Mouse (Mus musculus) cerebellum, postnatal 25 days (tissue): ENCODE results near the gene Smo.

ENCODE experiments used
- DNase-seq, 2 experiments: peaks; one replicate each; pipeline ENCODE4 v3.0.0; 2021; ENCODE audit warnings: mixed read lengths in 2 of 2

Smo gene

DNA sequence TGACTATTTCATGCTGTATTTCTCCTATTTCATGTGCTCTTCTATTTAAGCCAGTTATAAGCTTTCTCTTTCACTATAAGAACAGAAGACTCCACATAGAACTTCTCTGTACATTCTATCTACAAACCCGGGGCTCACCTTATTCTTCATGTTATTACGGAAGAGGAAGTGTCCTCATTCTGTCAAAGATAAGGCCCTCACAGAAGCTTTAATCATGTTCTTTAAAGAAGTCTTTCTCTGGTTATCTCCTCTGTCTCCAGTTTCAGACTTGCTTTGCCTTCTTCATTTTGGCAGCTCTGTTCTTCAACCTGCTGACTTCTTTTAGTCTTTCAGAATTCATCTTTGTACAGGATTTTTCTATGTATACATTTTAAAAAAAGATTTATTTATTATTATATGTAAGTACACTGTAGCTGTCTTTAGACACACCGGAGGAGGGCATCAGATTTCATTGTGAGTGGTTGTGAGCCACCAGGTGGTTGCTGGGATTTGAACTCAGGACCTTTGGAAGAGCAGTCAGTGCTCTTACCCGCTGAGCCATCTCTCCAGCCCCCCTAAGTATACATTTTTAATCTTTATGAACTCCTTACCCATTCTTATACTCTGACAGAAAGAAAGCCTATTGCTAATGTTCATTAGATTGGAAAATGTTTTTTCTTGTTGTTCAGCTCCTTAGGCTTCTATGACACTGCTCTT is 41.4 kb downstream of the Smo start:
- no peak for DNase-seq

DNA sequence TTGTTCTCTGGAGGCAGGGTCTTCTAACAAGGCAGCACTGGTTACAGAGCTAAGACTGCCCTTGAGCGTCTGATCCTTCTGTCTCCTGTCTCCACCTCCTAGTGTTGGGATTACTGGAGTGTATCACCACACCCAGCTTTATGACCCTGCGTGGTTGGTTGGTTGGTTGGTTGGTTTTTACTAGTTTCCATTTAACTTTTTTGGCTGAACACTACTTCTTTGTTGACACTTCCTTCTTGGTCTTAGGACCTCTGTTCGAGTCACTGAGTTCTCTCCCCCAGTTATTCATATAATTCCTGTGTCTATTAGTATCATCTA is 41.9 kb downstream of the Smo start:
- DNase-seq = no peak

GRCm38 (mm10) chr6:29780082-29780481 is 44.8 kb downstream of the Smo start:
- no peak for DNase-seq

- DNase-seq = no peak
Measured at GRCm38 (mm10) chr6:29780571-29780970, 45.3 kb downstream of the Smo start.

DNA sequence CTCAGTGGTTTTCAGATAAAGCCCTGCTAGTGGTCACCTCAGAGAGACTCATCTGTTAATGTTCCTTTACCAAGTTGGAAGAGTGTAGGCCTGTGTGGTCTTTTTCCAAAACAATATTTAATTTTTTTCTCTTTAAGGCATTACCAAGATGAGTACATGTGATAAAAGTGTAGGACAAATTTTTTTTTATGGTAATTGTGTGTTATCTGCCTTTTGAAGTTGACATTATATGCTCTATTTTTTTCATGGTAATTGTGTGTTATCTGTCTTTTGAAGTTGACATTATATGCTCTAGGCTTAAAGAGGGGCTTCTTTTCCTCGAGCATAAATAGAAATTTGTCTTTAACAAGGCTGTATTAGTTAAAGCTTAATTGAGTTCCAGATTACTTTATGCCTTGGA is 46.9 kb downstream of the Smo start:
- DNase-seq = no peak

DNA sequence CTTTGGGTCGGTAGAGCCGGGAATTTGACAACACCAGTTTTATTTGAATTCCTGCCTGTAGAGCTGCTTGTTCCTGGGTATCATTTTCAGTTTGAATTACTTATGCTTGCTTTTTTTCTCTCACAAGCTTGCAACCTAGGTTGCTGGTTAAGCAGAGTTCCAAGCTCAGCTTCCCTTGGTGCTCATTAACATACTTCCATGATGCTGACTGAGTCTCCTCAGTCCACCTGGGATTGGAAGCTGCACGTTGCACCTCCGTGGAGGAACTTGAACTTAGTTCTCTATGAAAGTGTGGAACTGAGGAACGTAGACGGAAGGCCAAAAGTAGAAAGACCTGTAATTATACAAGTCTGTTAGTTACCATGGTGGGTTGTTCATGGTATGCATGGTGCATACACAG is 48.7 kb downstream of the Smo start:
- no peak for DNase-seq

- no peak for DNase-seq
Measured at GRCm38 (mm10) chr6:29784413-29785021, 49.2 kb downstream of the Smo start.

DNA sequence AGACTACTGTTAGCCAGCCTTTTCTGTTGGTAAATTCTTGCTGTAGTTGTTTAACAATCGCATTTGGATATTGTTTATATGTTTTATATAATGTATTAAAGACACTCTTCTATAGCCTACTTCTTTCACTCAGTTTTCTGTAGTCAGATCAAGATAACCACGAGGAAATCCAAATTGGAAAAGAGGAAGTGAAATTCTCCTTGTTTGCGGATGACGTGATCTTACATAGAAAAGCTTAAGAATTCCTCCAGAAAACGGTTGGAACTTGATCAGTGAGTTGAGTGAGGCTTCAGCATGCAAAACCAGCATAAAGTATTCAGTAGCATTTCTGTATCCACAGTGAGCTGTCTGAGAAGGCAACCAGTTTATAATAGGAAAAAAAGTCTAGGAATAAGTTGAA is 50.5 kb downstream of the Smo start:
- no peak for DNase-seq

DNA sequence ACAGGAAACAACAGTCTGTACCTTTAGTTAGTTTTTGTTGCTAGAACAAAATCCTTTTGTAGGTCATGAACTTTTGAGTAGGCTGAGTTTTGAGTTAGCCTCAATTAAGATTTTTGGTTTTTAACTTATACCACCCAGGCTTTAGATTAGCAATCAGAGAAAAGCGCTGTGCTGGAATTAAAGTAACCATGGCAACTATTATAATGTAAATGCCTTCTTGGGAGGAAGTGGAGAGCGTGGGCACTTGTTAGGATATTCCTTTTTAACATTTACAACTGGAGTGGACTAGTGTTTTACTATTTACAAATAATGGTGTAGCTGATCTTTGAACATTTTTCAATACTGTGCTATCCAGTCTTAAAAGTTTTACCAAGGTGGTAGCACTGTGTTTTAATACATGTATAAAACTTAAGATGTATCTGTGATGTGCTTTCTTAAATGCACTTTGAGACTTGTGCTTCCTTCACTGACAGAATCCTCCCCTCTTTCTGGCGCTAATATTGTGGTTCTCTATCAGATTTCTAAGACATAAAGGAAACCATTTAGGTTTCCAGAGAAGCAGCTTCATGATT is 53.6 kb downstream of the Smo start:
- no peak for DNase-seq

GRCm38 (mm10) chr6:29790014-29790698 is 54.9 kb downstream of the Smo start:
- DNase-seq = no peak

GRCm38 (mm10) chr6:29793520-29793919 is 58.2 kb downstream of the Smo start:
- no peak for DNase-seq

GRCm38 (mm10) chr6:29794582-29794981 is 59.3 kb downstream of the Smo start:
- no peak for DNase-seq

GRCm38 (mm10) chr6:29802979-29803378 is 67.7 kb downstream of the Smo start:
- no peak for DNase-seq

GRCm38 (mm10) chr6:29804006-29804405 is 68.7 kb downstream of the Smo start:
- no peak for DNase-seq

DNA sequence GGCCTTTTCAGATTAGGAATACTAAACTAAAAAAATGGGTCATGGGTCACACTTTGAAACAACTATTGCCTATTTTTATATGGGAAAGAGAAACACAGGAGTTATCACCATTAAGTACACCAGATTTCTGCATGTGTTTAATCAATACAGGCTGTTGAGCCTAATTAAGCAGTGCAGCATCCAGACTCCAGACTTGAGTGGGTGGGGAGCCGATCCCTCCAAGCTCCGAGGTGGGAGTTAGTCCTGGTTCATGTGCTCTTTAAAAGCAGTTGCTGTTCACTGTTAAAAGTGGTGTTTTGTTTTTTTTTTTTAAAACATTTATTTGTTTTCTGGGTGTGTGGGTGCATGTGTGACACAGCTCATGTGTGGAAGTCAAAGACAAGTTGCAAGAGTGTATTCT is 70.1 kb downstream of the Smo start:
- no peak for DNase-seq
